Mouse (Mus musculus): ENCODE data around the gene Tbc1d22a. TPM values are rescaled to one million over a fixed set of nuclear protein-coding genes. Genes with fewer than 3 reads are reported as not detected.

Tbc1d22a gene
- 9.6 and 10.3 TPM in 2 replicates for polyA plus RNA-seq (2014; fragmentation: Nextera tagmentation; extraction: Ambion mirVana)

- H3K4me2 ChIP-seq (ENCODE audit: low read length): peak within 1 kb of the TSS; percentile 100
- peak within 1 kb of the TSS; percentile 82 for H3K27ac ChIP-seq (ENCODE audit: low read depth)
- H3K4me1 ChIP-seq (replicated peaks; ENCODE audit: control insufficient read depth, insufficient read depth, low read length): peaks cover 17% of the 10 kb centered on the region
- H3K9ac ChIP-seq (ENCODE audit: low read length): peak within 1 kb of the TSS; percentile 85
- peak within 1 kb of the TSS; percentile 88 for H3K4me3 ChIP-seq (ENCODE audit: low read depth, low read length)
- ATAC-seq (replicated peaks; ENCODE audit: low FRiP score, low TSS enrichment, low read depth): peak; percentile 92
- no peaks in the 10 kb centered on the region for H3K9me3 ChIP-seq (ENCODE audit: control insufficient read depth, low read length)
- H3K36me3 ChIP-seq (ENCODE audit: control insufficient read depth, insufficient read depth, low read length): peaks cover 5% of the 10 kb centered on the region
- WGBS: under 1% methylated on average over 64 of the region's 64 CpGs
- peak; percentile 98 for DNase-seq (ENCODE audit: low spot score)
- no peaks in the 10 kb centered on the region for H3K27me3 ChIP-seq (replicated peaks; ENCODE audit: control insufficient read depth, insufficient read depth, low read length)
Measured at GRCm38 (mm10) chr15:86213753-86214548, at the start of gene Tbc1d22a. Gene Tbc1d22a, plus strand, starts transcription at chr15:86214459.

- Histone ChIP-seq H3K27me3 (replicated peaks; ENCODE audit: control insufficient read depth, insufficient read depth, low read length) (no peaks in the 10 kb centered on the region), H3K9me3 (ENCODE audit: control insufficient read depth, low read length) (no peaks in the 10 kb centered on the region), H3K9ac (ENCODE audit: low read length) (no peak overlapping the region), H3K4me3 (ENCODE audit: low read depth, low read length) (no peak overlapping the region), H3K27ac (ENCODE audit: low read depth) (no peak overlapping the region), H3K36me3 (ENCODE audit: control insufficient read depth, insufficient read depth, low read length) (peaks cover 5% of the 10 kb centered on the region; the same call in 1 of the 2 replicates), H3K4me2 (ENCODE audit: low read length) (no peak overlapping the region), H3K4me1 (replicated peaks; ENCODE audit: control insufficient read depth, insufficient read depth, low read length) (no peaks in the 10 kb centered on the region)
- no peak for ATAC-seq (replicated peaks; ENCODE audit: low FRiP score, low TSS enrichment, low read depth)
- 84% methylated on average over 21 of the region's 21 CpGs for WGBS
- no peak for DNase-seq (ENCODE audit: low spot score)
Measured at GRCm38 (mm10) chr15:86164718-86165345, 49.4 kb upstream of the Tbc1d22a start.

- Histone ChIP-seq H3K36me3 (ENCODE audit: control insufficient read depth, insufficient read depth, low read length) (peaks cover 5% of the 10 kb centered on the region; the same call in 1 of the 2 replicates), H3K9ac (ENCODE audit: low read length) (no peak overlapping the region), H3K4me2 (ENCODE audit: low read length) (no peak overlapping the region), H3K27me3 (replicated peaks; ENCODE audit: control insufficient read depth, insufficient read depth, low read length) (no peaks in the 10 kb centered on the region), H3K4me3 (ENCODE audit: low read depth, low read length) (no peak overlapping the region), H3K27ac (ENCODE audit: low read depth) (no peak overlapping the region), H3K9me3 (ENCODE audit: control insufficient read depth, low read length) (no peaks in the 10 kb centered on the region), H3K4me1 (replicated peaks; ENCODE audit: control insufficient read depth, insufficient read depth, low read length) (no peaks in the 10 kb centered on the region)
- DNase-seq (ENCODE audit: low spot score) (no peak), ATAC-seq (replicated peaks; ENCODE audit: low FRiP score, low TSS enrichment, low read depth) (no peak)
- 91% methylated on average over 24 of the region's 24 CpGs for WGBS
Measured at GRCm38 (mm10) chr15:86165811-86166590, 48.3 kb upstream of the Tbc1d22a start.

- 92% methylated on average over 7 of the region's 7 CpGs for WGBS
- no peaks in the 10 kb centered on the region for H3K4me1 ChIP-seq (replicated peaks; ENCODE audit: control insufficient read depth, insufficient read depth, low read length)
- H3K27me3 ChIP-seq (replicated peaks; ENCODE audit: control insufficient read depth, insufficient read depth, low read length): no peaks in the 10 kb centered on the region
- no peak for ATAC-seq (replicated peaks; ENCODE audit: low FRiP score, low TSS enrichment, low read depth)
- DNase-seq (ENCODE audit: low spot score): no peak
- H3K36me3 ChIP-seq (ENCODE audit: control insufficient read depth, insufficient read depth, low read length): no peaks in the 10 kb centered on the region
- H3K4me2 ChIP-seq (ENCODE audit: low read length): no peak overlapping the region
- H3K27ac ChIP-seq (ENCODE audit: low read depth): no peak overlapping the region
- H3K9me3 ChIP-seq (ENCODE audit: control insufficient read depth, low read length): no peaks in the 10 kb centered on the region
- no peak overlapping the region for H3K9ac ChIP-seq (ENCODE audit: low read length)
- no peak overlapping the region for H3K4me3 ChIP-seq (ENCODE audit: low read depth, low read length)
Measured at GRCm38 (mm10) chr15:86167032-86167655, 47.1 kb upstream of the Tbc1d22a start.

- Histone ChIP-seq H3K9me3 (ENCODE audit: control insufficient read depth, low read length) (no peaks in the 10 kb centered on the region), H3K4me2 (ENCODE audit: low read length) (no peak overlapping the region), H3K27me3 (replicated peaks; ENCODE audit: control insufficient read depth, insufficient read depth, low read length) (no peaks in the 10 kb centered on the region), H3K9ac (ENCODE audit: low read length) (no peak overlapping the region), H3K27ac (ENCODE audit: low read depth) (no peak overlapping the region), H3K4me3 (ENCODE audit: low read depth, low read length) (no peak overlapping the region), H3K4me1 (replicated peaks; ENCODE audit: control insufficient read depth, insufficient read depth, low read length) (no peaks in the 10 kb centered on the region), H3K36me3 (ENCODE audit: control insufficient read depth, insufficient read depth, low read length) (no peaks in the 10 kb centered on the region)
- no peak for ATAC-seq (replicated peaks; ENCODE audit: low FRiP score, low TSS enrichment, low read depth)
- WGBS: 78% methylated on average over 10 of the region's 10 CpGs
- DNase-seq (ENCODE audit: low spot score): no peak
Measured at GRCm38 (mm10) chr15:86167787-86168504, 46.3 kb upstream of the Tbc1d22a start.

- no peaks in the 10 kb centered on the region for H3K36me3 ChIP-seq (ENCODE audit: control insufficient read depth, insufficient read depth, low read length)
- no peak overlapping the region for H3K27ac ChIP-seq (ENCODE audit: low read depth)
- no peak overlapping the region for H3K9ac ChIP-seq (ENCODE audit: low read length)
- H3K9me3 ChIP-seq (ENCODE audit: control insufficient read depth, low read length): no peaks in the 10 kb centered on the region
- H3K27me3 ChIP-seq (replicated peaks; ENCODE audit: control insufficient read depth, insufficient read depth, low read length): no peaks in the 10 kb centered on the region
- no peak for DNase-seq (ENCODE audit: low spot score)
- H3K4me2 ChIP-seq (ENCODE audit: low read length): no peak overlapping the region
- H3K4me1 ChIP-seq (replicated peaks; ENCODE audit: control insufficient read depth, insufficient read depth, low read length): no peaks in the 10 kb centered on the region
- ATAC-seq (replicated peaks; ENCODE audit: low FRiP score, low TSS enrichment, low read depth): no peak
- no peak overlapping the region for H3K4me3 ChIP-seq (ENCODE audit: low read depth, low read length)
- WGBS: 63% methylated on average over 7 of the region's 7 CpGs
Measured at GRCm38 (mm10) chr15:86168505-86168867, 45.8 kb upstream of the Tbc1d22a start.

- no peak for ATAC-seq (replicated peaks; ENCODE audit: low FRiP score, low TSS enrichment, low read depth)
- no peak overlapping the region for H3K27ac ChIP-seq (ENCODE audit: low read depth)
- 82% methylated on average over 12 of the region's 12 CpGs for WGBS
Measured at GRCm38 (mm10) chr15:86168941-86169816, 45.1 kb upstream of the Tbc1d22a start.

More at GRCm38 (mm10) chr15:86168941-86169816, 45.1 kb upstream of the Tbc1d22a start:
- Histone ChIP-seq H3K4me1 (replicated peaks; ENCODE audit: control insufficient read depth, insufficient read depth, low read length) (no peaks in the 10 kb centered on the region), H3K9ac (ENCODE audit: low read length) (no peak overlapping the region), H3K4me2 (ENCODE audit: low read length) (no peak overlapping the region), H3K4me3 (ENCODE audit: low read depth, low read length) (no peak overlapping the region), H3K9me3 (ENCODE audit: control insufficient read depth, low read length) (no peaks in the 10 kb centered on the region), H3K27me3 (replicated peaks; ENCODE audit: control insufficient read depth, insufficient read depth, low read length) (no peaks in the 10 kb centered on the region), H3K36me3 (ENCODE audit: control insufficient read depth, insufficient read depth, low read length) (no peaks in the 10 kb centered on the region)
- no peak for DNase-seq (ENCODE audit: low spot score)
